Mouse (Mus musculus): Measurements from ENCODE around the gene Cfap73.
A peak's percentile ranks its signal among the peaks of the same experiment; 100 is the strongest.

Cfap73 gene

DNA sequence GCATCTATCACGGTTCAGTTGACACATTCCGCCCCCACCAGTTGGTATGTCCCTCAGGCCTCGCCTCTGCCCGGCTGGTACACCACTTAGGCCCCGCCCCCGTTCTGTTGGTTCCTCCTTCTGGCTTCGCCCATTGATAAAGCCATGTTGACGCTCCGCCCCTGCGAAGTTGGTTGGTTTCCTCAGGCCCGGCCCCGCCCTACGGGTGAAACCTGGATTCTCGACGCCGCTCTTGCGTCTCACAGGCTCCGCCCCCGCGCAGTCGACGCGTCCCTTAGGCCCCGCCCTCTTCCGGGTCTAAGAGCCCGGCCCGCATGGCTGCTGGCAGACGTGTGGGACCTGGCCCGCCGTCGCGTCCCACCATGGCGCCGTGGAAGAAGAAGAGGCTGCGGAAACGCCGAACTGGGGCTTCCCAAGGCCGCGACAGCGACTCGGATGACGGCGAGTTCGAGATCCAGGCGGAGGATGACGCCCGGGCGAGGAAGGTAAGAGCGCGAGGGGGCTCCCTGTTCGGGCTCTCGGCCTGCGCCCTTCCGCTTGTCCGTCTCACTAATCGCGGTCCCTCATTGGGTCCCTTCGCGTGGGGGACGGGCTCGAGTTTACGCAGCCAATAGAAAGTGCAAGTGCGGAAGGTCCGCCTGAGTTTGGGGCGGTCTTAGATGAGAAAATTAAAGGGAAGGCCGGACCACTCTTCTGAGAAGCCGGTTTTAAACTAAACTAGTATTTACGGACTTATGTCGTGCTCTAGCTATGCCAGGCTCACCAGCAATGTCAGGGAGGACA is 21.0 kb downstream of the Cfap73 start:
- peak; percentile 100 for DNase-seq (ENCODE audit: low read depth, low spot score)

DNA sequence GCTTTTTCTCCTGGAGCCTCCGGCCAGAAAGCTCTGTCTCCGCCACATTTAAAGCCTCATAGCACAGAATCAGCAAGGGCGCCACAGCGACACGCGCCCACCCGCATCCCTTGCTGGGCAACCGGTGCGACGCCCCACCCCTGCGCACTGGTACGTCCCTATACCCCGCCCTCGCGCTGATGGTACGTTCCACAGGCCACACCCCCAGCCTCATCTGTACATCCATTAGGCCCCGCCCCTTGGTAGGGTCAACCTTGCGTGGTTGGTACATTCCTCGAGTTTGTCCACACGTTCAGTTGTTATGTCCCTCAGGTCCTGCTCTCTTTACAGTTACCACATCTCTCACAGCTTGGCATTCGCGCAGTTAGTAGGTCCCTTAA is 21.6 kb downstream of the Cfap73 start, which contains the start of the genes Rita1 and Ddx54:
Gene Rita1 (minus strand): TSS at position 148 of the 380 bp plus-strand sequence.
Gene Ddx54 (plus strand): TSS at position 298 of the 380 bp plus-strand sequence.
- no peak for DNase-seq (ENCODE audit: low read depth, low spot score)

DNA sequence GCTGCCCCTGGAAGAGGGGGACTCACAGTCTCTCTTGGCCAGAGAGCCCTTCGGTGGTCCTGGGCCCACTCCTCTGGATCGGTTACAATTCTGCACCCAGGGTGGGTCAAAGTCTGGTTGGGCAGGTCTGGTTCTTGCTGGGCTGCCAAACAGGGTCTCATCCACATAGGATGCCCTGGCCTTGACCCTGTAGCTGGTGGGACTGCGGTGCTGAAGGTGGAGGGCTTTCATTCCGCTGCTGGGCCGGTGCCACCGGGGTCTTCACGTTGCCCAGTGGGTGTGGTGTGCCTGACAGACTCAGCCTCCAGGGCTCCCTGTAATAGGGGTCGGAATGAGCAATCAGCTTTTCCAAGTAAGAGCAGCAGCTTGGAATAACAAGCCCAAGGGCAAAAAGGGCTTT is 22.6 kb downstream of the Cfap73 start:
- DNase-seq (ENCODE audit: low read depth, low spot score): no peak

DNA sequence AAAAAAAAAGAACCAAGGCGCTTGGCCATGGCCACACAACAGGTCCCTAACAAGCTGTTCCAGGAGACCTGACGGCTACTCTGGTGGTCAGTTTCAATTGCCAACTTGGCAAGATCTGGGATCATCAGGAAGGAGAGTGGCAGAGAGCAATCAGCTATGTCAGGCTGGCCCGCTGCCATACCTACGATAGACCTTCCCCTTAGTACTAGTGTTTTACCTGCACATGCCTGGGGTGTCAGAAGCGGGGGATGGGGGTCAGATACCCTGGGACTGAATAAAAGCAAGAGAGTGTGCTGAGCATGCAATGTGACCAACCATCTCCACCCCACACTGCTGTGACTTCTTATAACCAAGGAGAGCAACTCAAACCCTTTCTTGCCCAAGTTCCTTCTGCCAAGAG is 23.1 kb downstream of the Cfap73 start:
- no peak for DNase-seq (ENCODE audit: low read depth, low spot score)

DNA sequence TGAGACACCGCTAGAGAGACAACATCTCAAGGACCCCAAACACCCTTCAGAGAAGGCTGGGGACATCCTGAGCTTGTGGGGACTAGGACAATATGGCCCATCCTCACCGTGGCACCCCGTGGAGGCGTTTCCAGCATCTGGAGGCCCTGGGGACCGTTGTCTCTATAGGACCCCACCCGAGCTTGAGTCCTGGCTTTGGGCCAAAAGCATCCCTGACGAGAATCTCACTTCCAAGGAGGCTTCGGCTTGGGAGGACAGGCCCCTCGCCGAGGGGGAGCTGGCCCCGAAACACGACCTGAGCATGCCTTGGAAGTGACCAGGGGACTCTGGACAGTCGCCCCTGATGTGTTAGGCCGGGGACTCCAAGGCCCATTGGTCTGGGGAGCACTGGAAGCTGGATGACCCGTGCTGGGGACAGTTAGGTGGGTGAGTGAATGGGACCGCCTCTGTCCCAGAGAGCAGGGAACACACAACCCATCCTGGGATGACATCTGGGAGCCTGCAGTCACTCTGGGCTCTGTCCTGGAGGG is 24.7 kb downstream of the Cfap73 start:
- DNase-seq (ENCODE audit: low read depth, low spot score): no peak

DNA sequence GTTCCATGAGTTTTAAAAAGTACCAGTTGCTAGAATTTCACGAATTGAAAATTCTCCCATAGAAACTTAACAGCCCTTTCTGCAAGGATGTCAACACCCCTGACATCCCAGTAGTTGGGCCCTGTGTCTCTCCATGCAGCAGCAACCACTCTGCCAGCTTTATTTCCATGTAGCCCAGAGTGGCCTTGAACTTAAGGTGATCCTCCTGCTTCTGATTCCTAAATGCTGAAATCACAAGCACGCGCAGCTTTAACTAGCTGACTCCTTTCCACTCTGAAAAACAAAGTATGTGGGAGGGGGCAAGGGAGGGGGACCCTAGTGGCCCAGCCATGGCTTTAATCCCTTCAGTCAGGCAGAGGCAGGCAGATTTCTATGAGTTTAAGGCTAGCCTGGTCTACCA is 26.7 kb downstream of the Cfap73 start:
- no peak for DNase-seq (ENCODE audit: low read depth, low spot score)

DNA sequence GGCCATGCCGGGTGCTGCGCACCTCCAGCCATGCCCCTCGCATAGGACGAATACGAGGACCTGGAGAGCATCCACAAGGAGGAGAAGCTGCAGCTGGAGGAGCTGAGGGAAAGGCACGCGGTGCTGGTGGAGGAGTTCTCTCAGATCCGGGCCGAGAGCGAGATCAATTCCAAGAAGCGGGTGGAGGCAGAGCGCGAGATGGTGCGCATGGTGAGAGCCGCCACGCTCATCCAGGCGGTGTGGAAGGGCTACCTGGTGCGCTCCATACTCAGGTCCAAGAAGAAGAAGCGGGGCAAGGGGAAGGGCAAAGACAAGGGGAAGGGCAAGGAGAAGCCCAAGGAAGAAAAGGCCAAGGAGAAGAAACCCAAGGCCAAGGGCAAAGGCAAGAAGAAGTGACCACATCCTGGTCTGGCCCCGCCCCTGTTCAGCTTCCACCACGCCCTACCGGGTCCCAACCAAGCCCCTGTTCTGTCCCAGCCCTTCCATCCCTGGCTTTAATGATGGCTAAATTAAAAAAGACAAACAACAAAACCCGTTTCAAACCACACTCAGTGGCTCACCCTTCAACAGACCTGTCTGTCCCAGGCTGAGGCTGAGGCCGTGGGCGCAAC is 27.3 kb downstream of the Cfap73 start:
- no peak for DNase-seq (ENCODE audit: low read depth, low spot score)

DNA sequence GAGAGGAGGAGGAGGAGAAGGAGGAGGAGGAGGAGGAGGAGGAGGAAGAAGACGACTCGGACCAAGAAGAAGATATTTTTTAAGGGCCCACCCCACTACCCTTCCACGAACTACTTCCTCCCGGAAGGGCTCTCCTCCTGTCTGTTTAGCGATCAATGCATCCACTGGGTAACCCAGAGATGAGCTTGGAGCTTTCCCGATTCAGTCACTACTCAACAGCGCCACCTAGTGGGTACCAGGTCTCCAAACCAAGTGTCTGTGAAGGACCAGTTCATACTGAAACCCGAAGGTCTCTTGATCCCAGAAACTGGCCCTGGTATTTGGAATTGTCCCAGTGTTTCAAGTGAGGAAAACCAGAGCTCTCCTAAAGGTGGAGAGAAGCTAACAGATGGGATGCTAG is 28.3 kb downstream of the Cfap73 start:
- peak; percentile 80 for DNase-seq (ENCODE audit: low read depth, low spot score)

DNA sequence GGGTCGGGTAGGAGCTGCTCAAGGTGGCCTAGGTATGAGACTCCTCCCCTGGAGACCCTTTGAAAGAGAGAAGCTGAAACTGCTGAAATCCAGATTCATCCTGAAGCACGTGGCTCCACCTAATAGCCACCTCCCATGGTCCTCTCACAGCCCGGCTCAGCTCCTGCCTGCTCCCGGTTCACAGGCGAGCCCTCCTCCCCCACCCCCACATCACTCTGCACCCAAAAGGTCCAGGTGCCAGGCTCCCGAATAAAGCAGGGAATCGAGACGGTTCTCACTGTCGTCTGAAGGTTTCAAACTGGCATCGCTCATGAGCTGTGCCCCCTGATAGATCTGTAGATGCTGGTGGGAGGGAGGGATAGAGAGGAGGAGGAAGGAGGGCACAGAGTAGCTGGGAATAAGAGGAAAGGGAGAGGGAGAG is 28.8 kb downstream of the Cfap73 start:
- no peak for DNase-seq (ENCODE audit: low read depth, low spot score)

DNA sequence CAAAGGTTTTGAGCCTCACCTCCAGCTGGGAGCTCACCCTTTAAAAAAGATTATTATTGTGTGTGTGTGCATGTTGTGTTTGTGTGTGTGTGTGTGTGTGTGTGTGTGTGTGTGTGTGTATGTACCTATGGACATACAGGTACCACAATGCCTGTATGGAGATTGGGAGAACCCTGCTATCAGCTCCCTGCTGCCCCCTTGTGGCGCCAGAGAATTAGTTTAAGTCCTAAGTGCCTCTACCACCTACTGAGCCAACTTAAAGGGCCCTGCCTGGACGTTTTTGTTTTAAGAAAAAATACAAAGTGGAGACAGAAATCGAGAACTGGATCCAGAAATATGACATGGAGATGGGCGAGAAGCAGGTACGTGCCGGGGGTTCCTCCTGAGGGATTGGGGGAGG is 29.2 kb downstream of the Cfap73 start:
- peak; percentile 66 for DNase-seq (ENCODE audit: low read depth, low spot score)

DNA sequence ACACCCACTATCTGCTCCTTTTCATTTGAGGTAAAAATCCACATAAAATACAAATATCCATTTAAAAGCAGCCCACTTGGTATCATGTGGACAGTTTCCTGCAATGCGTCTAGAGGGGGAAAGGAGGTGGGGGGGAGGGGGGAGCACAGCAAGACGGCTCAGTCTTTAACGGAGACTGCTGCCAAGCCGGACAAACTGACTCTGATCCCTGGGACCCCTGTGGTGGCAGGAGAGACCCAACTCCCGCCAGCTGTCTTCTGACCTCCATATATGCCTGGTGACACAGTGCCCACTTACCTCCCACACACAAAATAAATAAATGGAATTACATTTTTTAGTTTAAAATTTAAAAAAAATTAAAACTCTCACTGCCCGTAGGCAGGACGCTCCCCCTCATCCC is 30.5 kb downstream of the Cfap73 start:
- no peak for DNase-seq (ENCODE audit: low read depth, low spot score)

DNA sequence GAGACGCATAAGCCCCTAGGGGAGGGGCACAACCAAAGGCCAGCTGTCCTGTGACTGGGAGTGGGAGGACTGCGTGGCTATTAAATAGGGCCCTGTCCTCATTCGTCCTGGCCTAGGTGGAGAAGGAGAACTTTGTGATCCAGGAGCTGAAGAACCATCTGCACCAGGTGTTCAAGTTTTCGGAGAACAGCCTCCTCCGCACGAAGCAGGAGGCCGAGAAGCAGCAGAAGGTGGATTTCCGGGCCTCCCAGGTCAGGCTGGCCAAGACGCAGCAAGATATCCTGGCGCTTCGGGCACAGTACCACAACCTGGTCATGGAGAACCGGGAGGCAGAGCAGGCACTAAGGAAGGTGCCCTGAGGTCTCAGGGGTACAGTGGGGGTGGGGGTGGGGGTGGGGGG is 31.8 kb downstream of the Cfap73 start:
- no peak for DNase-seq (ENCODE audit: low read depth, low spot score)

DNA sequence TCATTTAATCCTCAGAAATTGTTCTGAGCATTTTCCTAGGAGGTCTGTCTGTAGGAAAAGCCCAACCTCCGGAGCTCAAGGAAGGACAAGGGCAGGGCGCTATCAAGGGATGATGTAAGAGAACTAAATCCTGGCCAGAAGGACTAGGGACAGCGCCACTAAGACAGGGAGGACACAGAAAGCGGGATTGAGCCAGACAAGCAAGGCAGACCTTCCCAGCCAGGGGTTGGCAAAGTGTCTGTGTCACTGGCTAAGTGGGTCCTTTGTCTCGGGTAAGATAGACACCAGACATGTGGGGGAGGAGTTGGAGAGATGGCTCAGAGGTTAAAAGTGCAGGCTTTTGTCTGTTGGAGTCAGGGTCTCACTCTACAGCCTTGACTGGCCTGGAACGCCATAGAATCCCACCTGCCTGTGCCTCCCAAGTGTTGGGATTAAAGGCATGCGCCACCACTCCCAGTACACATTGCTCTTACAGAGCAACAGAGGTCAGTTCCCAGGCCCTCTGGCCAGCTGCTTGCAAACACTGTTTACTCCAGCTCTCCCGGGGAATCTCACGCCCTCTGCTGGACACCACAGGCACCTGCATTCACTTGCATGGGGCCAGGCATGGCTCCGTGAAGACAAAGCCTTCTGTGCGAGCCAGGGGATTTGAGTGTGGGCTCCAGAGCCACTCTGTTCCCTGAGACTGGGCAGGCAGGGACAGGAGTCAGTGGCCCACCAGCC is 32.9 kb downstream of the Cfap73 start:
- no peak for DNase-seq (ENCODE audit: low read depth, low spot score)

DNA sequence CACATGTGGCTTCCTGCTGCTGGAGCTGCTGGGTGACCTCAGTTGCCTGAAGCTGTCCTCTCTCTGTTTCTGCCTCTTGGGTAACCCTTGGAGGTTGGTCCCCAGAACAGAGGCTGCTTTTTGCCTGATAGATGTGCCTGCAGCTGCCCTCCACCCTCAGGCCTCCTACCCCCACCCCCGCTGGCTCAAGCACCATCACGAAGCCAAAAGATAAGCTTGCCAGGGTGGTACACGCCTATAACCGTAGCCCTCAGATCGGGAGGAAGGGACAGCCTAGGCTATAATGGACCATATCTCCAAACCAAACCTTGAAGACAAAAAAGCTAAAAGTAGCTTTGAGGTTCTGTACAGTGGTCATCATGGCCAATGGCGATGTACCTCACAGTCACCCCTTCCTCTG is 34.4 kb downstream of the Cfap73 start:
- no peak for DNase-seq (ENCODE audit: low read depth, low spot score)

DNA sequence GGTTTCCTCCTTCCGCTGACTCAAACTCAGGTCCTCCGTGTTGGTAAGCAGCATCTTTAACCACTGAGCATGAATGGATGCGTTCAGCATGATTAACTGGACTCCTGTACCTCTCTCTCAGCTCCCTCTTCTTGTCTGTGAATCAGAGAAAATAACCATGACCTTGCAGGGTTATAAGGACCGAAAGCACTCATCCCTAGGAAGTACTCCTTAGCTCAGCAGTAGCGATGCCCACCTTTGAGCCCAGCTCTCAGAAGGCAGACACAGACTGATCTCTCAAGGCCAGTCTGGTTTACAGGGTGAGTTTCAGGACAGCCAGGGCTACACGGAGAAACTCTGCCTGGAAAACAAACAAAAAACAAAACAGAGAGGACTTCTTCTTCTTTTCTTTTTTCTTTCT is 39.5 kb downstream of the Cfap73 start:
- DNase-seq (ENCODE audit: low read depth, low spot score): no peak

DNA sequence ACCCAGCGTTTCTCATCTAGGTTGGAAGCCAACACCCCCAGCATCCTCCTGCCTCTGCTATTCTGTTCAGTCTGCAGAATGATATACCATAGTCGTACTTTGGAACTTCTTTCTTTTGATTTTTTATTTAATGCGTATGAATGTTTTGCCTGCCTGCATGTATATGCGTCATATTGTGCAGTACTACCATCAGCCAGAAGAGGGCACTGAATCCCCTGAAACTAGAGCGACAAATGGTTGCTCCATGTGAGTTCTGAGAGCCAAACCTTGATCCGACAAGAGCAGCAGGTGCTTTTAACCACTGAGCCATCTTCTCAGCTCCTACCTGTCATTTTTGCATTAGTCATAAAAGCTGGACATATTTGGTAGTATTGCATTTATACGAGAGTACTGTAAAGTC is 41.9 kb downstream of the Cfap73 start:
- no peak for DNase-seq (ENCODE audit: low read depth, low spot score)

DNA sequence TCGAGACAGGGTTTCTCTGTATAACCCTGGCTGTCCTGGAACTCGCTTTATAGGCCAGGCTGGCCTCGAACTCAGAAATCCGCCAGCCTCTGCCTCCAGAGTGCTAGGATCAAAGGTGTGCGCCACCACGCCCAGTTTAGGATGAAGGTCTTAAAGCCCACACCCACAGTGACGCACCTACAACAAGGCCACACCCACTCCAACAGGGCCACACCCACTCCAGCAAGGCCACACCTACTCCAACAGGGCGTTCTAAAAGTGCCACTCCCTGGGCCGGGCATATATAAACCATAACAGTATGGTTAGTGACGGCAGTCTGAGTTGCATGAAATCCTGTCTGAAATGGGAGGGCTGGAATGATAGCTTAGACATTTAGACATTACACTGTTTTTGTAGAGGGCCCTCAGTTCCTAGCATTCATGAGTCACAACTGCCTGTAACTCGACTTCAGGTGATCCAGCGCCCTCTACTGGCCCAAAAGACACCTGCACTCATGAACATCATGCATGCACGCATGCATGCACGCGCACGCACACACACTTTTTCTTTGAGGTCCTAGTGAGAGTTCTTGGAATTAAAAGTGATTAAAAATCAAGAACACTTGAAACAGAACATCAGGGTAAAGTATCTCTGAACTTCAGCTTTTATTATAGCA is 43.6 kb downstream of the Cfap73 start:
- no peak for DNase-seq (ENCODE audit: low read depth, low spot score)

DNA sequence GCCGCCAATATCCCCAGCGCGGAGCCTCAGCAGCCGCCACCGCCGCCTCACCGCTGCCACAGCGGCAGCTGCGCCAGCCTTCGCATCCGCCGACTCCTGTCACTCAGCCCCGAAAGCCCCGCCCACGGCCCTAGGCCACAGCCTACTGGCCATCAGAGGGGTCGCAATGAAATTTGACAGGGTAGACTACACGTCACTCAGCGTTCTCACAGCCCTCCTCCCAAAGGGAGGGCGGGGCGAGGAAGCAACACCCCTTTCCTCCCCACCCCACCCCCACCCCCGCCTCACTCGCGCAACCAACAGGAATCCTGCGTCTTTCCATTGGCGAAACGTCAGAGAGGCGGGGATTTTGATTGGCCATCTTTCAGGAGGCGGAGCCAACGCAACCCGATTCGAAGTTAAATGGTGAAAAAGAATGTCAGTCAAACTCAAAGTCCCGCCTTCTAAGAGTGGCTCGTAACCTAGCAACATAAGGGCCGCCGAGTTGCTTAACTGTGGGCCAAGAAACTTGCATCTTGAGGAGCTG is 45.4 kb downstream of the Cfap73 start, which contains the start of the genes Tpcn1 and Iqcd:
Gene Tpcn1 (minus strand): TSS at position 105 of the 526 bp plus-strand sequence.
Gene Iqcd (plus strand): TSS at position 448 of the 526 bp plus-strand sequence.
- DNase-seq (ENCODE audit: low read depth, low spot score): peak; percentile 98

DNA sequence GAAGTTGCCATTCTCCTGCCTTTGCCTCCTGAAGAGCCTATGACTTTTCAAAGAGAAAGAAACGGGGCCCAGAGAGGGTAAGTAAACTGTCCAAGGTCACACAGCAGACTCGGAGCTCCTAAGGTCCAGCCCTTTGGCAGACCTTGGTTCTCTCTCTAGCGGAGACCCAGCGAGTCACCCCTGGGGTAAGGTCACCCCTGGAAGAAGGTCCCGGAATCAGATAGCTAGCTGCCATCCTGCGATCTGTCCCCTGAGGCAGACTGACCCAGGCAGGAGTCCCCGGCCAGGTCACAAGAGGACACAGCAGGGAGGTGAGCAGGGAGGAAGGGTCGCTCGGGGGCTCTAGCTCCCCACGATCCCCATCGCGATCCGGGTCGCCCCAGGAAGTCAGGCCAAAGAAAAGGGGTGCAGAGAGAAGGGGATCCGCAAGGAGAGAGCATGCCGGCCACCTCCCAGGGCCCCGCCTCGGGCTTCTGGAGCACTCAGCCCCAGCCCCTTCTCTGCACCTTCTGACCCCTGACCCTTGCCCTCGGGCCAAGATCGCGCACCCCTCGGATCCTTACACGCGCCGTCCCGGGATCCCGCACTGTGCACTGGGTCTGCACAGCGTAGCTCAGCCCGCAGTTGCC is 46.0 kb downstream of the Cfap73 start:
- no peak for DNase-seq (ENCODE audit: low read depth, low spot score)

DNA sequence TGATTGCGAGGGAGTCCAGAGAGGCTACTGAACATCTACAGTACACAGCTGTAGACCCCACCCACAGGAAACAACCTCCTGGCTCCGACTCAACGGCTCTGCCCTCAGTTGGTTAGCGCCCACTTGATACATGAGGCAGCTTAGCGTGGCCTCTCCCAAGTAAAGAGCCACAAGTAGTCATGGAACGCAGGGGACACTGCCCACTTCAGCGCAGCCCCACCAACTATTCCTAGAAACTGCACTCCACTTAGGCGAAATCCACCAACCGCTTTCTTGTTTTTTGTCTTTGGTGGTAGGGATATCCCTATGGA is 46.5 kb downstream of the Cfap73 start:
- no peak for DNase-seq (ENCODE audit: low read depth, low spot score)

All from retina, adult 2 months (tissue).